Mouse (Mus musculus): Measurements from ENCODE around the gene Cps1. TPM values are rescaled to one million over a fixed set of nuclear protein-coding genes. Genes with fewer than 3 reads are reported as not detected.

The Cps1 gene
- polyA plus RNA-seq, 1 experiment: not detected

DNA sequence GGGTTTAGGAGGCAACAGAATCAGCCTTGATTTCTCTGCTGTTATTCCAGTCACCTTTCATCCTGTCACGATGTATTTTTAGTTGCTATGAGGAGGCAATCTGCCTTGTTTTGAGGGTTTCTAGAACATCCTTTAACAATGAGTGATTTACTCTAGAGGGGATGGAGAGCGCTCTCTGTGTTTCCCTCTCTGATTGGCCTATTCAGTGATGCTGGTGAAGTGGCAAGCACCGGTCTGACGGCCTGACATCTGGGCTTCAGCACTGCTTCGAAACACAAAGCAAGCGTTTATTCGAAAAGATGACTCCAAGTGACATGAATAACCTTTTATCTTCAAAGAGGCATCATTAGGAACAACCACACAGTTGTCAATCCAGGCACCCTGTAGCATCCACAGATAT is 100.8 kb downstream of the Cps1 start:
- H3K27ac ChIP-seq (ENCODE audit: insufficient read depth, low read depth, low read length): no peak overlapping the region
- no peak for TF ChIP-seq CTCF (IDR thresholded peaks at IDR 0.05; ENCODE audit: low read depth, low read length)
- H3K4me3 ChIP-seq (ENCODE audit: insufficient read depth, low read length): no peak overlapping the region
- H3K4me1 ChIP-seq (ENCODE audit: control insufficient read depth, insufficient read depth, low read length): no peaks in the 10 kb centered on the region

DNA sequence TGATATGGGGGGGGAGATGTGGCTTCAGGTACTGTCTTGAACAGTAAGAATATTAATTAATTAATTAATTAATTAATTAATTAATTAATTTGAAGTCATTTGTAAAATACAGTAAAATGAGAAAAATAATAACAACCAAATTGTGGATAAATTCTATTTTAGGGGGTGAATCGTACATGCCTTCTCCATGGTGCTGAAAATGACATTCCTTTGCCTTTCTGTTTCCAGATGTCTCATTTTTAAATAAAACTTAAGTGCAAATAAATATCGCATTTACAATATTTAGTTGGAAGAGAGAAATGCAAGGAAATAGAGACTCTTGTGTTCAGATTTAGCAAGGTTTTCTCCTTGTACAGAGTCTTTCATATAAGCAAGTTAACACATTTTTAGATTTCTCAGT is 112.0 kb downstream of the Cps1 start:
- no peaks in the 10 kb centered on the region for H3K4me1 ChIP-seq (ENCODE audit: control insufficient read depth, insufficient read depth, low read length)
- no peak overlapping the region for H3K27ac ChIP-seq (ENCODE audit: insufficient read depth, low read depth, low read length)
- H3K4me3 ChIP-seq (ENCODE audit: insufficient read depth, low read length): no peak overlapping the region
- no peak for TF ChIP-seq CTCF (IDR thresholded peaks at IDR 0.05; ENCODE audit: low read depth, low read length)
- TF ChIP-seq POLR2A (IDR thresholded peaks at IDR 0.05; ENCODE audit: borderline replicate concordance, low read depth, low read length): no peak

DNA sequence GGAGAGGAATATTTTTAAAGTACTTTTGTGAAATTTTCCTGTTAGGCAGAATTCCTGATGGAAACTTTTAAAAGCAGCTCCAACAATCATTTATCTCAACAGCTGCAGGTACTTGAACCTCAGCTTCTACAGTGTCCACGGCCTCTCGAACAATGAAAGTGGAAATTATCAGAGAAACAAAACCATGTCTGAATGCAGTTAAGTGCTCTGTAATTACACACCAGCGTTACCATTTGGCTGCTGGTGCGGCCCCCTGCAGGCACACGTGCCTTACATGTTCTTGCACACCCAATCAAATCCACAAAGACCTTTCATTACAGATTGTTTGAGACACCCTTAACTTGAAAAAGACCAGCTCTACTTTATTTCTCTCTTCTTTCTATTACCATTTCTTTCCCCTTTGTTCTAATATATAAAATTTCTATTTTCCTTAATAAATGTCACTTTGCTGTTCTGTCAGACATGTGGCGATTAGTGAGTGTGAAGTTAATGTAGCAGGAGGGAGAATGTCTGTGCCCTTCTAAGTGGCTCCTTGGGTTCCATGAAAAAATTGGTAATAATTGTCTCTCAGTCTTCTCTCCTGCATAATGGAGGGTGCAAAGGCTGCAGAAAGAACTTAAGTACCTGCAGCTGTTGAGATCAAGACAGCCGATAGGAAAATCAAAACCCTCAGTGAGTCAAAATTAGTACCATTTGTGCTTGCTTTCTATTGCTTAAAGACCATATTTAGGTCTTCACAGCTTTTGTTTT is 112.8 kb downstream of the Cps1 start:
- TF ChIP-seq CTCF (IDR thresholded peaks at IDR 0.05; ENCODE audit: low read depth, low read length): no peak
- no peak for TF ChIP-seq POLR2A (IDR thresholded peaks at IDR 0.05; ENCODE audit: borderline replicate concordance, low read depth, low read length)
- H3K27ac ChIP-seq (ENCODE audit: insufficient read depth, low read depth, low read length): no peak overlapping the region
- H3K4me1 ChIP-seq (ENCODE audit: control insufficient read depth, insufficient read depth, low read length): no peaks in the 10 kb centered on the region
- H3K4me3 ChIP-seq (ENCODE audit: insufficient read depth, low read length): no peak overlapping the region

DNA sequence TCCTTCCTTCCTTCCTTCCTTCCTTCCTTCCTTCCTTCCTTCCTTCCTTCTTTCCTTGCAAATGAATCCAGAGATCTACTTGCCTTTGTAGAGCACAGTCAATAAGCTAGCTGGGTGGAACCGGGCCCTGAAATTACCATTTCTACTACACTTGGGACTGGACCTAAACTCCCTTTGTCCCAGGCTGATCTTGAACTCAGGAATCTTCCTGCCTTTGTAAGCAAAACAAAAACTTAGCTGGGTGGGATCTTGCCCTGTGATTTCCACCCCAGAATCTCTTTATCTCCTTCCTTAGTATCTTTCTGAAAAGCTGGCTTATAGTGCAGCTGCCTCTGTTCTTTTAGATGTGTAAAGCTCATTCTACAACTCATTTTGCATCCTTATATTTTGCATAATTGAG is 115.6 kb downstream of the Cps1 start:
- Histone ChIP-seq H3K27ac (ENCODE audit: insufficient read depth, low read depth, low read length) (no peak overlapping the region), H3K4me1 (ENCODE audit: control insufficient read depth, insufficient read depth, low read length) (no peaks in the 10 kb centered on the region), H3K4me3 (ENCODE audit: insufficient read depth, low read length) (no peak overlapping the region)
- TF ChIP-seq CTCF (IDR thresholded peaks at IDR 0.05; ENCODE audit: low read depth, low read length): no peak
- no peak for TF ChIP-seq POLR2A (IDR thresholded peaks at IDR 0.05; ENCODE audit: borderline replicate concordance, low read depth, low read length)

- no peak overlapping the region for H3K4me3 ChIP-seq (ENCODE audit: insufficient read depth, low read length)
- H3K4me1 ChIP-seq (ENCODE audit: control insufficient read depth, insufficient read depth, low read length): no peaks in the 10 kb centered on the region
- TF ChIP-seq CTCF (IDR thresholded peaks at IDR 0.05; ENCODE audit: low read depth, low read length): no peak
- TF ChIP-seq POLR2A (IDR thresholded peaks at IDR 0.05; ENCODE audit: borderline replicate concordance, low read depth, low read length): no peak
- H3K27ac ChIP-seq (ENCODE audit: insufficient read depth, low read depth, low read length): no peak overlapping the region
Observed at GRCm38 (mm10) chr1:67238941-67239340, 116.1 kb downstream of the Cps1 start.

DNA sequence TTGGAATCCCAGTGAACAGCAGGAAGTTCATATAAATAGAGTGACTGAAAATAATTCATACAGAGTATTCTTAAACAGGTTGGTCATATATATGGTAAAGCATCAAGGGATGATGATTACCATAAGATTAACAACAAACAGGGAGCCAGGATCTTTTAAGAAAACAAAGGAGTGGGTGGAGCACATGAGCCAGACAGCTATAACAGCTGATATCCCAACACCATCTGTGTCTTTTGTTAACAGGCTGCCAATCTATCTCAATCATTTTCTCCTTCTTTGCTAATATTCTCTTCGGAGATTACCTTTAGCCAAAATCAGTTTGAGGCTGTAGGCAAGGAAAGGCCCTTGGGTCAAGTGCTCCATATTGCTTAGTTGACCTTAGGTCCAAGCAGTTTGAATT is 142.4 kb downstream of the Cps1 start:
- Histone ChIP-seq H3K4me1 (ENCODE audit: control insufficient read depth, insufficient read depth, low read length) (no peaks in the 10 kb centered on the region), H3K27ac (ENCODE audit: insufficient read depth, low read depth, low read length) (no peak overlapping the region), H3K4me3 (ENCODE audit: insufficient read depth, low read length) (no peak overlapping the region)
- TF ChIP-seq CTCF (IDR thresholded peaks at IDR 0.05; ENCODE audit: low read depth, low read length): no peak
- TF ChIP-seq POLR2A (IDR thresholded peaks at IDR 0.05; ENCODE audit: borderline replicate concordance, low read depth, low read length): no peak

GRCm38 (mm10) chr1:67267972-67268371 is 145.1 kb downstream of the Cps1 start:
- Histone ChIP-seq H3K27ac (ENCODE audit: insufficient read depth, low read depth, low read length) (no peak overlapping the region), H3K4me1 (ENCODE audit: control insufficient read depth, insufficient read depth, low read length) (no peaks in the 10 kb centered on the region), H3K4me3 (ENCODE audit: insufficient read depth, low read length) (no peak overlapping the region)
- no peak for TF ChIP-seq CTCF (IDR thresholded peaks at IDR 0.05; ENCODE audit: low read depth, low read length)
- no peak for TF ChIP-seq POLR2A (IDR thresholded peaks at IDR 0.05; ENCODE audit: borderline replicate concordance, low read depth, low read length)

DNA sequence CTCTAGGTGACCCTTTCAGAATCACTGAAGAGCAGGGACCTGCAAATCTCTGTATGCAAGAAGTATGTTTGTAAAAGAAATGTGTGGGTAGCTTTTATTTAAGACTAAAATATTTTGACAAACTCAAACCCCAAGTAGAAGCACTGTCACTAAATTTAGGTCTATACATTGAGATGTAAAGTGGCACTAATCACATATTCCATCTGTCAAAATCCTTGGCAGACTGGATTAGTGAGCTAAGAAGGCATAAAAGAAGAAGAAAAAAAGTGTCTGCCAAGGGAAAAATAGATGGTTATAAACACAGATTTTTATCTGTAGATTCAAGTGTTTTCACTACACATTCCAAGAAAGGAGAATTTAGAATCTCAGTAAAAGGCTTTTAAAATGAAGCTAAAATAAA is 145.6 kb downstream of the Cps1 start:
- Histone ChIP-seq H3K27ac (ENCODE audit: insufficient read depth, low read depth, low read length) (no peak overlapping the region), H3K4me3 (ENCODE audit: insufficient read depth, low read length) (no peak overlapping the region), H3K4me1 (ENCODE audit: control insufficient read depth, insufficient read depth, low read length) (no peaks in the 10 kb centered on the region)
- no peak for TF ChIP-seq POLR2A (IDR thresholded peaks at IDR 0.05; ENCODE audit: borderline replicate concordance, low read depth, low read length)
- TF ChIP-seq CTCF (IDR thresholded peaks at IDR 0.05; ENCODE audit: low read depth, low read length): no peak

- TF ChIP-seq CTCF (IDR thresholded peaks at IDR 0.05; ENCODE audit: low read depth, low read length) (no peak), POLR2A (IDR thresholded peaks at IDR 0.05; ENCODE audit: borderline replicate concordance, low read depth, low read length) (no peak)
Observed at GRCm38 (mm10) chr1:67276270-67276669, 153.4 kb downstream of the Cps1 start.

More at GRCm38 (mm10) chr1:67276270-67276669, 153.4 kb downstream of the Cps1 start:
- Histone ChIP-seq H3K4me3 (ENCODE audit: insufficient read depth, low read length) (no peak overlapping the region), H3K4me1 (ENCODE audit: control insufficient read depth, insufficient read depth, low read length) (no peaks in the 10 kb centered on the region), H3K27ac (ENCODE audit: insufficient read depth, low read depth, low read length) (no peak overlapping the region)

Other genes with a start within 250 kb of the Cps1 start
- not detected in 2 replicates for gene Myl1, start 177.6 kb upstream of the Cps1 start, polyA plus RNA-seq (2012; ENCODE audit: insufficient read depth, insufficient read length, missing spikeins)
- gene Lancl1, start 84.2 kb upstream of the Cps1 start, polyA plus RNA-seq (2012; ENCODE audit: insufficient read depth, insufficient read length, missing spikeins): 25.3 and 25.5 TPM in 2 replicates